Mouse (Mus musculus) kidney, embryonic 14.5 days (tissue): ENCODE measurements around the gene Spic. TPM values are rescaled to one million over a fixed set of nuclear protein-coding genes. Genes with fewer than 3 reads are reported as not detected.

ENCODE experiments used
- ATAC-seq: fragments of 200-750 bp; cut with Nextera tagmentation; 2 replicates; pipeline ENCODE4 v1.8.0; 2017; ENCODE audit warnings: moderate number of reproducible peaks, mild to moderate bottlenecking, moderate TSS enrichment, moderate library complexity; ENCODE audit not compliant: low FRiP score, low TSS enrichment
- H3K27ac ChIP-seq: fragments of 300-500 bp; sonication (generic); 2 replicates; pipeline ENCODE4 v1.5.1; 2014; ENCODE audit warnings: low read depth, mild to moderate bottlenecking, low read length, moderate library complexity, mixed read lengths
- H3K27me3 ChIP-seq: fragments of 300-500 bp; sonication (generic); 2 replicates; pipeline ENCODE4 v1.6.1; 2014; ENCODE audit warnings: mild to moderate bottlenecking, low read length; ENCODE audit not compliant: control insufficient read depth, insufficient read depth
- H3K36me3 ChIP-seq: fragments of 300-500 bp; sonication (generic); 2 replicates; pipeline ENCODE4 v1.6.1; 2014; ENCODE audit warnings: low read length, mixed read lengths; ENCODE audit not compliant: control insufficient read depth, insufficient read depth
- H3K4me1 ChIP-seq: fragments of 300-500 bp; sonication (generic); 2 replicates; pipeline ENCODE4 v1.6.1; 2014; ENCODE audit warnings: low read length, mixed read lengths; ENCODE audit not compliant: control insufficient read depth, insufficient read depth
- H3K4me2 ChIP-seq: fragments of 300-500 bp; sonication (generic); replicated peaks from 2 replicates; pipeline ENCODE4 v1.6.1; 2014; ENCODE audit warnings: low read depth, mild to moderate bottlenecking, low read length
- H3K4me3 ChIP-seq: fragments of 300-500 bp; sonication (generic); 2 replicates; pipeline ENCODE4 v1.5.1; 2014; ENCODE audit warnings: mild to moderate bottlenecking, low read length
- H3K9ac ChIP-seq: fragments of 300-500 bp; sonication (generic); 2 replicates; pipeline ENCODE4 v1.6.1; 2014; ENCODE audit warnings: low read depth, mild to moderate bottlenecking, low read length, moderate library complexity
- H3K9me3 ChIP-seq: fragments of 300-500 bp; sonication (generic); 2 replicates; pipeline ENCODE4 v1.6.1; 2016; ENCODE audit warnings: low read length; ENCODE audit not compliant: control insufficient read depth
- WGBS: fragments of 180-500 bp; shearing (Covaris S2); extraction: QIAGEN DNeasy Blood & Tissue Kit; methylation state at CpG from one replicate; pipeline ENCODE4 v1.1.7; 2014; 5-methylcytosine and 5-hydroxymethylcytosine counted together
- polyA plus RNA-seq: library from polyadenylated mRNA; unstranded; fragments of >200 nt; fragmentation: Nextera tagmentation; extraction: Ambion mirVana; gene quantifications from 2 replicates; pipeline ENCODE4 v1.2.1, GENCODE M21; 2014

Spic gene
- polyA plus RNA-seq, 1 experiment from 2014 or later = 0.26 TPM

GRCm38 (mm10) chr10:88716986-88717755 is 32.4 kb upstream of the Spic start:
- Histone ChIP-seq H3K4me2 (no peak overlapping the region), H3K27ac (no peak overlapping the region), H3K9me3 (no peaks in the 10 kb centered on the region), H3K27me3 (no peaks in the 10 kb centered on the region), H3K4me1 (no peaks in the 10 kb centered on the region), H3K36me3 (no peaks in the 10 kb centered on the region), H3K4me3 (no peak overlapping the region), H3K9ac (no peak overlapping the region)
- 61% methylated on average over 13 of the region's 13 CpGs for WGBS
- no peak for ATAC-seq

- H3K4me2 ChIP-seq = no peak overlapping the region
- 71% methylated on average over 6 of the region's 6 CpGs for WGBS
- no peaks in the 10 kb centered on the region for H3K27me3 ChIP-seq
- no peak overlapping the region for H3K4me3 ChIP-seq
- H3K36me3 ChIP-seq = no peaks in the 10 kb centered on the region
- no peak overlapping the region for H3K9ac ChIP-seq
- no peaks in the 10 kb centered on the region for H3K4me1 ChIP-seq
- no peak overlapping the region for H3K27ac ChIP-seq
- no peaks in the 10 kb centered on the region for H3K9me3 ChIP-seq
- ATAC-seq = no peak
Measured at GRCm38 (mm10) chr10:88715621-88716020, 30.8 kb upstream of the Spic start.

- 89% methylated on average over 4 of the region's 4 CpGs for WGBS
- H3K9ac ChIP-seq = no peak overlapping the region
- ATAC-seq = no peak
Measured at GRCm38 (mm10) chr10:88714744-88715143, 29.9 kb upstream of the Spic start.

GRCm38 (mm10) chr10:88712359-88712758 is 27.5 kb upstream of the Spic start:
- Histone ChIP-seq H3K9me3 (no peaks in the 10 kb centered on the region), H3K27ac (no peak overlapping the region), H3K36me3 (no peaks in the 10 kb centered on the region), H3K4me3 (no peak overlapping the region), H3K9ac (no peak overlapping the region), H3K4me1 (no peaks in the 10 kb centered on the region), H3K4me2 (no peak overlapping the region), H3K27me3 (no peaks in the 10 kb centered on the region)
- no peak for ATAC-seq
- WGBS = 86% methylated on average over 6 of the region's 6 CpGs

More at GRCm38 (mm10) chr10:88714744-88715143, 29.9 kb upstream of the Spic start:
- H3K27me3 ChIP-seq = no peaks in the 10 kb centered on the region
- no peak overlapping the region for H3K4me2 ChIP-seq
- H3K27ac ChIP-seq = no peak overlapping the region
- H3K4me3 ChIP-seq = no peak overlapping the region
- no peaks in the 10 kb centered on the region for H3K36me3 ChIP-seq
- no peaks in the 10 kb centered on the region for H3K9me3 ChIP-seq
- H3K4me1 ChIP-seq = no peaks in the 10 kb centered on the region

GRCm38 (mm10) chr10:88708671-88709523 is 24.1 kb upstream of the Spic start:
- Histone ChIP-seq H3K4me3 (no peak overlapping the region), H3K4me2 (no peak overlapping the region), H3K4me1 (no peaks in the 10 kb centered on the region), H3K27me3 (no peaks in the 10 kb centered on the region), H3K27ac (no peak overlapping the region), H3K36me3 (no peaks in the 10 kb centered on the region), H3K9ac (no peak overlapping the region), H3K9me3 (no peaks in the 10 kb centered on the region)
- 64% methylated on average over 10 of the region's 10 CpGs for WGBS
- ATAC-seq = no peak

GRCm38 (mm10) chr10:88700938-88701337 is 16.1 kb upstream of the Spic start:
- no peaks in the 10 kb centered on the region for H3K27me3 ChIP-seq
- no peaks in the 10 kb centered on the region for H3K4me1 ChIP-seq
- H3K27ac ChIP-seq = no peak overlapping the region
- 76% methylated on average over 6 of the region's 6 CpGs for WGBS
- H3K4me2 ChIP-seq = no peak overlapping the region
- H3K9ac ChIP-seq = no peak overlapping the region
- ATAC-seq = no peak
- no peaks in the 10 kb centered on the region for H3K9me3 ChIP-seq
- H3K36me3 ChIP-seq = no peaks in the 10 kb centered on the region
- H3K4me3 ChIP-seq = no peak overlapping the region

GRCm38 (mm10) chr10:88682904-88683563 is 1.8 kb downstream of the Spic start:
- Histone ChIP-seq H3K9ac (no peak overlapping the region), H3K4me2 (no peak overlapping the region), H3K4me3 (no peak overlapping the region), H3K27ac (no peak overlapping the region), H3K27me3 (no peaks in the 10 kb centered on the region), H3K9me3 (no peaks in the 10 kb centered on the region), H3K4me1 (no peaks in the 10 kb centered on the region), H3K36me3 (no peaks in the 10 kb centered on the region)
- no peak for ATAC-seq
- 76% methylated on average over 4 of the region's 4 CpGs for WGBS

- no peak for ATAC-seq
- no peak overlapping the region for H3K4me3 ChIP-seq
- no peak overlapping the region for H3K9ac ChIP-seq
- H3K4me2 ChIP-seq = no peak overlapping the region
- H3K27me3 ChIP-seq = no peaks in the 10 kb centered on the region
- H3K36me3 ChIP-seq = no peaks in the 10 kb centered on the region
- no peaks in the 10 kb centered on the region for H3K4me1 ChIP-seq
- 93% methylated on average over 7 of the region's 7 CpGs for WGBS
- H3K9me3 ChIP-seq = 0 out of 2 replicates have a peak, but pooled peaks cover 2% of the 10 kb centered on the region
- H3K27ac ChIP-seq = no peak overlapping the region
Measured at GRCm38 (mm10) chr10:88672825-88673224, 12.0 kb downstream of the Spic start.
